Mouse (Mus musculus): ENCODE data around the gene Lpar3. TPM values are rescaled to one million over a fixed set of nuclear protein-coding genes. Genes with fewer than 3 reads are reported as not detected.

Gene Lpar3
- polyA plus RNA-seq, 1 experiment from 2014 or later, result 40.7 TPM

GRCm38 (mm10) chr3:146211141-146211747 lies 9.5 kb upstream of the Lpar3 start:
- H3K4me2 ChIP-seq, result no peak overlapping the region
- H3K27ac ChIP-seq, result no peak overlapping the region
- ATAC-seq (replicated peaks; ENCODE audit: insufficient number of reproducible peaks, insufficient read depth, low FRiP score, low read depth), result no peak
- H3K27me3 ChIP-seq, result no peaks in the 10 kb centered on the region
- 95% methylated on average over 4 of the region's 4 CpGs for WGBS
- no peak overlapping the region for H3K4me3 ChIP-seq
- H3K4me1 ChIP-seq (replicated peaks), result peaks cover 7% of the 10 kb centered on the region; the same call in 1 of the 2 replicates
- H3K36me3 ChIP-seq, result no peaks in the 10 kb centered on the region
- no peaks in the 10 kb centered on the region for H3K9me3 ChIP-seq (replicated peaks)
- no peak overlapping the region for H3K9ac ChIP-seq

- Histone ChIP-seq H3K9ac (no peak overlapping the region), H3K9me3 (replicated peaks) (no peaks in the 10 kb centered on the region), H3K27ac (no peak overlapping the region), H3K4me1 (replicated peaks) (peaks cover 7% of the 10 kb centered on the region; the same call in 1 of the 2 replicates), H3K4me3 (no peak overlapping the region), H3K27me3 (no peaks in the 10 kb centered on the region), H3K36me3 (no peaks in the 10 kb centered on the region), H3K4me2 (no peak overlapping the region)
- ATAC-seq (replicated peaks; ENCODE audit: insufficient number of reproducible peaks, insufficient read depth, low FRiP score, low read depth), result no peak
- WGBS, result 64% methylated on average over 2 of the region's 2 CpGs
Measured at GRCm38 (mm10) chr3:146211964-146212363, 8.8 kb upstream of the Lpar3 start.

DNA sequence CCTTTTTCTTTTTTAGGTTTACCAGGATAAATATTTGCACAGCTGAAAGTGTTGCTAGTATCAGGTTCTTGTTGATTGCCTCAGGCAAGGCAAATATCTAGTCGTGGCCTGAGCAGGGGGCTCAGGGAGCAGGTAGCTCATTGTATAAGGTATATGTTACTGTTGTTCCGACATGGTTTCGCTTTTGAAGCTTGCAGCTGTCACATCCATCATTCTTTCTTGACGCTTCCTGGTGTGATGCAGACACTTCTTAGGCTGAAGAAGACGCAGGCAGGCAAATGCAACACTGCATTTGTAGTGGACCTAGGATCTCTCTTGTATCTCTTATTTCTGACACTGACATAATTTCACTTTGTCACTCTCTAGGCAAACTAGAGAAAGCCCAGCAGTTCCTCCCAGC lies 7.4 kb upstream of the Lpar3 start:
- Histone ChIP-seq H3K4me2 (no peak overlapping the region), H3K27me3 (no peaks in the 10 kb centered on the region), H3K36me3 (no peaks in the 10 kb centered on the region), H3K9ac (no peak overlapping the region), H3K9me3 (replicated peaks) (no peaks in the 10 kb centered on the region), H3K4me3 (no peak overlapping the region), H3K27ac (no peak overlapping the region), H3K4me1 (replicated peaks) (no peaks in the 10 kb centered on the region; the same call in 1 of the 2 replicates)
- 46% methylated on average over 5 of the region's 5 CpGs for WGBS
- ATAC-seq (replicated peaks; ENCODE audit: insufficient number of reproducible peaks, insufficient read depth, low FRiP score, low read depth), result no peak

GRCm38 (mm10) chr3:146216561-146216960 lies 4.2 kb upstream of the Lpar3 start:
- WGBS, result 81% methylated on average over 3 of the region's 3 CpGs
- Histone ChIP-seq H3K4me1 (replicated peaks) (peaks cover 3% of the 10 kb centered on the region; the same call in 1 of the 2 replicates), H3K27me3 (no peaks in the 10 kb centered on the region), H3K36me3 (no peaks in the 10 kb centered on the region), H3K4me2 (no peak overlapping the region), H3K9me3 (replicated peaks) (no peaks in the 10 kb centered on the region), H3K4me3 (no peak overlapping the region), H3K27ac (no peak overlapping the region), H3K9ac (no peak overlapping the region)
- no peak for ATAC-seq (replicated peaks; ENCODE audit: insufficient number of reproducible peaks, insufficient read depth, low FRiP score, low read depth)

DNA sequence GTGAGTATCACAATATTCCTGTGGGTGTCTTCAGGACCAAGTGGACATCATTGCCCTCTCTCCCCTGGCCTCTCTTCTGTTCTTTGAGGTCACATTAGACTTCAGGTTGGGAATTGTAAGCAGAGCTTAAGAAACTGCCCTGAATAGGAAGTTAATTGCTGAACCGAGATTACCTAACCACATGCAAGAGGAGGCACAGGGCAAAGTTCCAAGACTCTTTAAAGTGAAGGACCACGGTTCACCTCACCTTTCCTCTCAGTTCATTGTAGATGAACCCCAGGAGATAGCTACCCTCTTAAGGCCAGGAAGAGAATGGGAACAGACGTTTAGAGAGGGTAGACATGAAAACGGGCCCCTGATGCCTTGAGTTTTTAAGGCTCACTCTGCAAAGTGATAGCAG lies 3.5 kb downstream of the Lpar3 start:
- H3K4me2 ChIP-seq, result no peak overlapping the region
- peaks cover 35% of the 10 kb centered on the region for H3K4me1 ChIP-seq (replicated peaks)
- no peak overlapping the region for H3K27ac ChIP-seq
- ATAC-seq (replicated peaks; ENCODE audit: insufficient number of reproducible peaks, insufficient read depth, low FRiP score, low read depth), result no peak
- H3K27me3 ChIP-seq, result no peaks in the 10 kb centered on the region
- H3K4me3 ChIP-seq, result no peak overlapping the region
- 43% methylated on average over 4 of the region's 4 CpGs for WGBS
- no peaks in the 10 kb centered on the region for H3K36me3 ChIP-seq
- no peaks in the 10 kb centered on the region for H3K9me3 ChIP-seq (replicated peaks)
- no peak overlapping the region for H3K9ac ChIP-seq

GRCm38 (mm10) chr3:146225061-146225761 lies 4.4 kb downstream of the Lpar3 start:
- Histone ChIP-seq H3K9me3 (replicated peaks) (no peaks in the 10 kb centered on the region), H3K27me3 (no peaks in the 10 kb centered on the region), H3K4me1 (replicated peaks) (peaks cover 43% of the 10 kb centered on the region), H3K9ac (no peak overlapping the region), H3K27ac (no peak overlapping the region), H3K4me3 (no peak overlapping the region), H3K36me3 (no peaks in the 10 kb centered on the region), H3K4me2 (no peak overlapping the region)
- no peak for ATAC-seq (replicated peaks; ENCODE audit: insufficient number of reproducible peaks, insufficient read depth, low FRiP score, low read depth)
- WGBS, result 67% methylated on average over 7 of the region's 7 CpGs

DNA sequence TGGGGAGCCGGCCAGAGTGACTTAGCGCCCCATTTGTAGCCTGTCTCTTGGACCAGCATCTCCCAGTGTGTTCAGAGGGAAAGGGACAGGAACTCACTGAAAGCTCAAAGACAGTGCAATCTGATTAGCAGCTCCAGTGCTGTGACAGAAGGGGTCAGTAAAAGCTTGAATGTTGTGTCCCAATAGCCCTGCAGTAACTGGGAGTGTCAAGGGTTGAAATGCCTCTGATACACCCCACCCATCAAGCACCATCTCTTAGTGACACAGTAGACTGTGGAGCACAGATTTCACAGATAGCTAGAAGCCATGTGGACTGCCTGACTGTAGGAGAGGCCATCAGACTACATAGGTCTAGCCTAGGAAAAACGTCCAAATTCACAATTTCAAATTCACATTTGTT lies 6.7 kb downstream of the Lpar3 start:
- H3K27me3 ChIP-seq, result no peaks in the 10 kb centered on the region
- H3K4me2 ChIP-seq, result no peak overlapping the region
- WGBS, result 50% methylated on average over 3 of the region's 3 CpGs
- H3K4me3 ChIP-seq, result no peak overlapping the region
- H3K27ac ChIP-seq, result no peak overlapping the region
- no peaks in the 10 kb centered on the region for H3K36me3 ChIP-seq
- no peak overlapping the region for H3K9ac ChIP-seq
- H3K4me1 ChIP-seq (replicated peaks), result peaks cover 45% of the 10 kb centered on the region
- ATAC-seq (replicated peaks; ENCODE audit: insufficient number of reproducible peaks, insufficient read depth, low FRiP score, low read depth), result no peak
- H3K9me3 ChIP-seq (replicated peaks), result no peaks in the 10 kb centered on the region

DNA sequence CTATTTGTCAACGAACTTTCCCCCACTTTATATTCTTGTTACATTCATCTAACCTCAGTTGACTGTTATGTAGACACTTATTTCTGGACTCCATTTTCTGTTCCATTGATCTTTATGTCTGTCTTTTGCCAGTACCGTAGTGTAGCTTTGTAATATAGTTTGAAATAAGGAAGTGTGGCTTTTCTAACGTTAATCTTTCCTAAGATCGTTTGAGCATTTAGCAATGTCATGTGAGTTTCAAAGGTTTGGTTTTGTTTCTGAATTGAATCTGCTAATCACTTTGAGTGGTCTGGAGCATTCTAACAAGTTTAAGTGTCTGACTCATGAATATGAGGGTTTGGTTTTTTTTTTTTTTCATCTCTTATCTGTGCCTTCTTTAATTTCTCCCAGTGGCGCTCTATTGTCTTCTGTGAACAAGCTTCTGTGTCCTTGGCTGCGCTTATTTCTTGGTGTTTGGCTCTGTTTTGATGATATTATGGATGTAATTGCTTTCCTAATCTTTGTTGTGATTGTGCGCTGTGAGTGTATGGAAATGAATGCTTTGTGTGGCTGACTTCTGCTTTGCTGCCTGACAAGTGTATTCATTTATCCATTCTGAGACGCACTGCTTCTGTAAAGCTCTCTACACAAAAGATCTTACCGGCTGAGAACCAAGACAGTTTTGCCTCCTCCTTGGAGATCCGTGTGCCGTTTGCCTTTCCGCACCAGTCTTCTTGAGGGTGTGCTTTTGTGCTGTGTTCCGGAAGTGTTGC lies 8.0 kb downstream of the Lpar3 start:
- 80% methylated on average over 13 of the region's 13 CpGs for WGBS
- no peaks in the 10 kb centered on the region for H3K9me3 ChIP-seq (replicated peaks)
- no peak overlapping the region for H3K27ac ChIP-seq
- H3K4me2 ChIP-seq, result no peak overlapping the region
- no peak overlapping the region for H3K4me3 ChIP-seq
- peaks cover 45% of the 10 kb centered on the region for H3K4me1 ChIP-seq (replicated peaks)
- no peaks in the 10 kb centered on the region for H3K27me3 ChIP-seq
- no peak for ATAC-seq (replicated peaks; ENCODE audit: insufficient number of reproducible peaks, insufficient read depth, low FRiP score, low read depth)
- no peaks in the 10 kb centered on the region for H3K36me3 ChIP-seq
- no peak overlapping the region for H3K9ac ChIP-seq

DNA sequence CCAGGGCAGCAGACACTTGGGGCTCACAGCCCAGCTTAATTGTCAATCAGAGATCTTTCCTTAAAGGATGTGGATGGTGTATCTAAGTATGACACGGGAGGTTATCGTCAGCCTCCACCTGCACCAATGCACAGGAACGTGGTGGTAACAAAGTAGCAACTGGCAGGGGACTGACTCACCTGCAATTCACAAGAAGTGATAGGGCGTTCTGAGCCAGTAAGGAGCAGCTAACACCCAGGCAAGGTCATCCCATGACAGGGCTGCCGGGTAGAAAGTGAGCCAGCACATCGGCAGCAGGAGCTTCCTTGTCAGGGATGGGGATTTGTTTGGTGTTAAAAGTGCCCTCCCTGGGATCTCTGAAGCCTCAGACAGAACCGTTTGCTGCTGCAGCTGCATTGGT lies 11.9 kb downstream of the Lpar3 start:
- Histone ChIP-seq H3K4me2 (no peak overlapping the region), H3K4me1 (replicated peaks) (peaks cover 35% of the 10 kb centered on the region), H3K27me3 (no peaks in the 10 kb centered on the region), H3K9me3 (replicated peaks) (no peaks in the 10 kb centered on the region), H3K9ac (no peak overlapping the region), H3K27ac (peak overlapping the region; percentile 46; the same call in 1 of the 2 replicates), H3K36me3 (no peaks in the 10 kb centered on the region), H3K4me3 (no peak overlapping the region)
- 46% methylated on average over 7 of the region's 7 CpGs for WGBS
- ATAC-seq (replicated peaks; ENCODE audit: insufficient number of reproducible peaks, insufficient read depth, low FRiP score, low read depth), result no peak

GRCm38 (mm10) chr3:146233741-146234140 lies 13.0 kb downstream of the Lpar3 start:
- no peak overlapping the region for H3K4me2 ChIP-seq
- no peak overlapping the region for H3K4me3 ChIP-seq
- no peak overlapping the region for H3K9ac ChIP-seq
- ATAC-seq (replicated peaks; ENCODE audit: insufficient number of reproducible peaks, insufficient read depth, low FRiP score, low read depth), result no peak
- no peaks in the 10 kb centered on the region for H3K36me3 ChIP-seq
- H3K27ac ChIP-seq, result no peak overlapping the region
- no peaks in the 10 kb centered on the region for H3K9me3 ChIP-seq (replicated peaks)
- peaks cover 35% of the 10 kb centered on the region for H3K4me1 ChIP-seq (replicated peaks)
- H3K27me3 ChIP-seq, result no peaks in the 10 kb centered on the region
- 41% methylated on average over 4 of the region's 4 CpGs for WGBS

DNA sequence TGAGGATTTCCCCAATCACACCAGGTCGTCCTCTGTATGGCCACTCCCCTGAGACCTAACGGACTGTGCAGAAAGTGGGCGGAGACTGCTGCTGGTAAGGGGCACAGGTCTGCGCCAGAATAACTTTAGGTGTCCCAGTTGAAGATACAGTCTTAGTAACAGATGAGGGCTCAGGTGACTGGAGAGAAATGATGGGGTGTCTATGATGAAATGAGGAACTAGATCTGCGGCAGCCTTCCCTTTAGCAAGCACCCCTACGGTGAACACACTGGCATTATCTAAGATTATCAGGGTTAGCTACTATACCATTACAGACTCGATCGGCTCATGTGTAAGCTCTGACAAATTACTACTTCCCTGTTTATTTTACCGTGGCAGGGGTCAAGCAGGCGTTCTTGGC lies 13.8 kb downstream of the Lpar3 start:
- no peaks in the 10 kb centered on the region for H3K27me3 ChIP-seq
- H3K9ac ChIP-seq, result no peak overlapping the region
- ATAC-seq (replicated peaks; ENCODE audit: insufficient number of reproducible peaks, insufficient read depth, low FRiP score, low read depth), result no peak
- H3K9me3 ChIP-seq (replicated peaks), result no peaks in the 10 kb centered on the region
- no peak overlapping the region for H3K4me3 ChIP-seq
- 74% methylated on average over 10 of the region's 10 CpGs for WGBS
- H3K36me3 ChIP-seq, result no peaks in the 10 kb centered on the region
- H3K4me1 ChIP-seq (replicated peaks), result peaks cover 27% of the 10 kb centered on the region
- H3K4me2 ChIP-seq, result no peak overlapping the region
- H3K27ac ChIP-seq, result no peak overlapping the region
